Mouse (Mus musculus) 3T3-L1 (cell line): ENCODE results near the gene Cnbd2.

Experiments used
- DNase-seq: peaks from one replicate; pipeline ENCODE4 v3.0.0-alpha.2; 2015; ENCODE audit warnings: low read depth, low spot score

Gene Cnbd2

DNA sequence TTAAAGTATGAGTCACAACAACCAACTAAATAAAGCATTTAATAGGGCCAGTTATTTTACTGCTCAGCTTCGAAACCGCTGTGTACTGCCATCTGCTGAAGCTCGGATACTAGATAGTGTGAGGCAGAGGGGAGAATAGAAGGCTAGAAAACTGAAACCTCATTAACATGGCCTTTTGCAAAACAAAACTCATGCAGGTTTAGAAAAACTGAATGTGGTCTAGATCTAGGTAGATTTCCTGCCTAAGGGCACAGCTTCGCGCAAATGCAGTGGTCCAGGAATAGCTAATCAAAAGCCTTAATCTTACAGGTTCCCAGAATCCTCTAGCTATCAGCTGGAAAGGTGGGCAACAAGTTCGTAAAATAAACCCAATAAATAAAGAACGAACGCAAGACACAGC, 658 bp upstream of the Cnbd2 start:
- peak; percentile 45 for DNase-seq

DNA sequence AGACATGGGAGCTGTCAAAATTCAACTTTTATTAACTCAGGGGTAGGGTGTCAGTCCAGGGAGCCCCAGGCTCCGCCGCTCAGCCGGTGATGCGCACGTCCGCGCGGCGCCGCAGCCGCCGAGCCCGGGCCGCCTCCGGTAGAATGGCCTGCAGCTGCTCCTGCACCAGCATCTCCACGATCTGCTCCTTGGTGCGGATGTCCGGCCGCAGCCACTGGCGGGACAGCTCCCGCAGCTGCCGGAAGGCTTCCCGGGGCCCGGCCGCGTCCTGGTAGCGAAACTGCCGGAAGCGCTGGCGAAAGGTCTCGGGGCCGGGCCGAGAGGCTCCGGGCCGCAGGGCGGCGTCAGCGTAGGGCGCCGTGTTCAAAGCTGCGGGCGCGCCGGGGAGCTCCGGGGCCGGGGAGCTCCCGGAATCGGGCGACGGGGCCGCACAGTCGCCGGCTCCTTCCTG, 233 bp upstream of the Cnbd2 start:
- DNase-seq, result peak; percentile 58

DNA sequence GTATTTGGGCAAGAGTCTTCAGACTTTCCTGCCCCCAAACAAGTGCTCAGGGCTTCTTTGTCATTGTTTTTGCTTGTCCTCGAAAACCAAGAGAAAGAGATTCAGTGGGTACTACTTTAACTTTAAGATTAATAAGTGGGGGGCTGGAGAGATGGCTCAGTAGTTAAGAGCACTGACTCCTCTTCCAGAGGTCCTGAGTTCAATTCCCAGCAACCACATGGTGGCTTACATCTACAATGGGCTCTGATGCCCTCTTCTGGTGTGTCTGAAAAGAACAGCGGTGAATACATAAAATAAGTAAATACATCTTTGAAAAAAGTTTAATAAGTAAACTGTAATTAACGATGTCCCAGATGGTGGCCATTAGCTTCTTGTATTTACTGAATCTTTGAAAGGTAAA, 1.1 kb downstream of the Cnbd2 start:
- peak; percentile 63 for DNase-seq

DNA sequence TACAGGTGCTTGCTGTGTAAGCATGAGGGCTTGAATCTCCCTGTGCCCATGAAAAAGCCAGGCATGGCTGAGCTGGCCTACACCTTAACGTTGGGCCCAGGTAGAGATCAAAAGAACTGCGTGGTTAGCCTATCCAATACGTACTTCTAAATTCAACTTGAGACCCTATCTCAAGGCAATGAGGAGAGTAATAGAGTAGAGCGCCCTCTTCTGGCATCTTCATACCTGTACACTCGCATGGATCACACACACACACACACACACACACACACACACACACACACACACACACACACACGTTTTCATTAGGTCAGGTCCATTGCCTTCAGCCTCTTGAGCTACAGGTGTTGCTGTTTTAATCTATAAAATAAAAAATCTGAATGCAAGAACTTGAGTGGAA, 2.7 kb downstream of the Cnbd2 start:
- DNase-seq, result no peak

DNA sequence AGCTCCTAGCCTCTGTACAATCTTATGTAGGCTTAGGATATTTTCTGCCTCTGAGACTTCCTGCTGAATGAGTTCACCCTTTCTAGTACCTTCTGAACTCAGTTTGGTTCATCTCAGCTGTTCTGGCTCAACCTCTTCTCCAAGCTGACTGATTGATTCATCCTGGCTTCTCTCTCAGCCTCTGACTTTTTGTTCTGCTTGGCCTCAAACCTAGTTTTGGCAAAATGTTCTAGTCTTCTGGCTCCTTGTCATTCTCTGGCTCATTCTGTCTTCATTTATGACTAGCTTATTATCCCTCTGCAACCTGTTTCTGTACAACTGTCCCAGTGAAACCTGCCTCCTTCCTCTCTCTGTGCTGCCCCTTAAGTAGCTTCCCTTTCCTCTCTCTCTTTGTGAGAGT, 6.4 kb downstream of the Cnbd2 start:
- no peak for DNase-seq

DNA sequence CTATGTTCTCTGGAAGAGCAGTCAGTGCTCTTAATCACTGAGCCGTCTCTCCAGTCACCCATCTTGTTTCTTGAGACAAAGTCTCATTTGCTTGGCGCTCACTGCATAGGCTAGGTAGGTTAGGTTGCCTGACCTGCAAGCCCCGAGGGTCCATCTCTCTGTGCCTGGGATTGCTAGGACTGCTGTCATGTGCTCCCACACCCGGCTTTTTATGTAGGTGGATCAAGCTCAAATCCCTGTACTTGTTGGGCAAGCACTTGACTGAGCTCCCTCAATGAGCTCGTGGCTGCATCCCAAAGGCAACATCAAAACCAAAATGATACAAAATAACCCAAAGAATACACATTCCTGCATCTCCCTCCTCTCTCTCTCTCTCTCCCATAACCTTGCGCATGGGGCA, 9.4 kb downstream of the Cnbd2 start:
- DNase-seq, result no peak

DNA sequence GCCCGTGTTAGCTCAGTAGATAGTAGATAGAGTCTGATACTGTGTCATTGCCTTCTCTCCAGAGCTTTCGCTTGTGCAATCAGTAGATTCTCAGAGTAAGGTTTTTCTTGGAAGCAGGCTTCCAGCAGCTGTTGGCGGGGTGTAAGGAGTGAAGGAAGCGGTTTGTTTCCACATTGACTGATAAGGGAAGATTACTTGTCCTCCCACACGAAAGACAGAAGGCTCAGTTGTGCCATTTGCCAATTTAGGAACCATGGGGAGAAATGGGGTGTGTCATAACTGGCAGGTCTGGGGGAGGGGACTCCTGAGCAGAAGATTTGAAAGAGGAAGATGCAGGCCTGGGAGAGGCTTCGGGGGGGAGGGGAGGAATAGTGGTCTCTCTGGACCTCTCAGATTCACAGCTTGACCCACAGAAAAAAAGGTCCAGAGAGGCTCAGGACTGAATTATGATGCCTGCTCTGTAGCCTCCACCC, 12.1 kb downstream of the Cnbd2 start:
- DNase-seq, result no peak

DNA sequence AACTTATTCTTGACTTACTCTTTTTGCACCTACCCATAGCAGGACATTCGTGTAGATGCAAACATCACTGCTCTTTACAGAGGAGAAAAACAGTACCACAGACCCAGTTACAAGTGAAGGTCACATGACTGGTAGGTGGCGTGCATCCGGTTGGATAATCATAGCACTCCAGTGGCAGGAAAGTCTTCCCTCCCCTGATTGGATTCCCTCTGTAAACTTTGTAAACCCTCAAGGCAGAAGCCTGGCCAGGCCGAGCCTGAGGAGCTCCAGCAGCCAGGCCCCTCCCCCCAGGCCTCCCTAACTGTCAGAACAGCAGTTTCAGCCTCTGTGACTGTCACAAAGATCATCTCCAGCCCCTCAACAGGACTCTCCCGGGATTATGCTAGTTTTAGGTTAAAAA, 12.6 kb downstream of the Cnbd2 start:
- DNase-seq, result no peak

DNA sequence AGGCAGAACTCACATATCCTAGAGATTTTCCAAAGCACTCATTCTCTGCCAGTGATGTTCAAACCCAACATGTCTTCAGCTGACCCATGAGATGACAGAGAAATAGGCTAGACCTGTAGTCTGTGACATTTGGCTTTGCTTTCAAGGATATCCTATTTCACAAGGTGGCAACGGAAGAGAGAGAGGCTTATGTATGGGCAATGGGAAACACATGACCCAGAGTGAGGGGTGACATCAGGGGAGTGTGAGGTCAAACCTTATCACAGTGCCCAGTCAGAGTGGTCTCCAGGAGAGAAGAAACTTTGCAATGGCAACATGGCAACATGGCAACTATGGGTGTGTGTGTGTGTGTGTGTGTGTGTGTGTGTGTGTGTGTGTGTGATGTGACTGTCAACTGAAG, 18.6 kb downstream of the Cnbd2 start:
- no peak for DNase-seq

DNA sequence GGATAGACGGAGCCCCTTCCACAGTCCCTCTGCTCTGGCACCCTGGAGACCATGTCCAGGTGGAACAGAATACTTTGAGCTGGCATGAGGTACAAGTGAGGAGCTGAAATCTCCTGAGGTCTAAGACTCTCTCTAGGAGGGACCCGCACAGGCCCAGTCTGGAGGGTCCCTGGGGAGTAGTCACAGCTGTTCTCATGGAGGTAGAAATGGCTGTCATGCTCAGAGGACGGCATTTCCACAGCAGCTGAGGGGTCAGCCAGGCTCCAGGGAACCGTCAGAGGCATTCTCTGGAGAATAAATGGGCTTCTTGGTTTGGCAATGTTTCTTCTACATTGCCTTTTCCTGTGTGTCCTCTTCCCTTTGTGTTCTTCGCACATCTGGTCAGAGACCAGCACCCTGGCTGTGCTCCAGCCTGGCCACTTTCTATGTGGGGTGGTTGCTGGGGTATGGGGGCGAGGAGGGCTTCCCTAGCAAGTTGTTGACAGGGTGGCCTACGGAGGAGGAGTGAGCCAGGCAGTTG, 19.4 kb downstream of the Cnbd2 start:
- DNase-seq, result no peak

DNA sequence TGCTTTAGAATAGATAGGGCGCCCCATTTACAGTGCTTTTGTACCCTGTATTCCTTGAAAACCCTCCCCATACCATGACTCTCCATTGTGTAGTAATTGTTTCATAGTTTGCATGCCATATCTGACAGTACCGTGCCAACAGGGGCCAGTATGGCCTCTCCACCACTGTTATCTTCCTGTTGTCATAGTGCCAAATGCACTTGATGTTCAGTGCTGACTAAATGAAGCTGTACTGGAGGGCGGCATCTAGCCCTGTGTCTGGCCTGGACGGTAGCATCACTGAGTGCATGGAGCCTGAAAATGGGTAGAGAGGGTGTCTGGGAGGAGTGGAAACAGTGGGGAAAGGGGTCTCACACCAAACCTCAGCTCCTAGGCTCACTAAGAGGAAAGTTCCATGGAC, 28.0 kb downstream of the Cnbd2 start:
- no peak for DNase-seq

DNA sequence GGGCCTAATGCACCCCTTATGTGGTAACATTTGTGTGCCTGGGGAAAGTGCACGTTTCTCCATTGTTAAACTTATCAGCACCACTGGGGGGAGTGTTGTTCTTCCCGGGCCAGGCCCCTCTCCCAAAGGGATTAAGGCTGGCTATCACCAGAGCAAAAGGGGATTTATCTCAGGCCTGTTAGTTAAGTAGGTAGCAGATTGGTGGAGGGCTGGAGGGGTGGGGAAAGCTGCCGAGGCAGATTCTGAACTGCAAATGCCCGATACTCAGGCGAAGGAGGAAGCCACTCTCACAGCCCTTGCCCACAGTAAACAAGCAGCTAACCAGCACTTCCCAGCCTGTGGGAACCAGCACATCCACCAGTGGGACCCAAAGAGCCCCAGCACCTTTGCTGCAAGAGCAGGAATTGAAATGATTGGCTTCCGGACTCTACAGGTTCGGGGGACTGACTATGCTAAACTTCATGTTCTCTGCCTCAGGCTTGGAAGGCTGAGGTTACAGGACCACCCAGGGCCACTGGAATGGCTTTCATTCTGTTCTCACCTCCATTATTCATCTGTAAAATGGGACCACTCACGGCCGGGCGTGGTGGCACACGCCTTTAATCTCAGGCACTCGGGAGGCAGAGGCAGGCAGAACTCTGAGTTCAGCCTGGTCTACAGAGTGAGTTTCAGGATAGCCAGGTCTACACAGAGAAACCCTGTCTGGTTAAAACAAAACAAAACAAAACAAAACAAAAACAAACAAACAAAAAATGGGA, 32.9 kb downstream of the Cnbd2 start:
- peak; percentile 81 for DNase-seq

DNA sequence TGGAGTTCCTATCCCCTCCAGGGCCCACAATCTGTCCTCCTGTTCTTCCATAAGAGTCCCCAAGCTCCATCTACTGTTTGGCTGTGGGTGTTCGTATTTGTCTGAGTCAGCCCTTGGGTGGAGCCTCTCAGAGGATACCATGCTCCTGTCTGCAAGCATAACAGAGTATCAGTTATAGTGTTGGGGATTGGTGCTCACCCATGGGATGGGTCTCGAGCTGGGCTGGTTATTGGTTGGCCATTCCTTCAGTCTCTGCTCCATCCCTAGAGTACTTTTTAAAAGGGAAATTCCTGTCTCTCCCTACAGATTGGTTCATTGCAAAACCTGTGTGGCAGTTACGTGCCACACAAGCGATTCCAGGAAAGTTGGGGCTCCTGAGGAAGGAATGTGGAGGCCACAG, 36.7 kb downstream of the Cnbd2 start:
- DNase-seq, result peak; percentile 45

DNA sequence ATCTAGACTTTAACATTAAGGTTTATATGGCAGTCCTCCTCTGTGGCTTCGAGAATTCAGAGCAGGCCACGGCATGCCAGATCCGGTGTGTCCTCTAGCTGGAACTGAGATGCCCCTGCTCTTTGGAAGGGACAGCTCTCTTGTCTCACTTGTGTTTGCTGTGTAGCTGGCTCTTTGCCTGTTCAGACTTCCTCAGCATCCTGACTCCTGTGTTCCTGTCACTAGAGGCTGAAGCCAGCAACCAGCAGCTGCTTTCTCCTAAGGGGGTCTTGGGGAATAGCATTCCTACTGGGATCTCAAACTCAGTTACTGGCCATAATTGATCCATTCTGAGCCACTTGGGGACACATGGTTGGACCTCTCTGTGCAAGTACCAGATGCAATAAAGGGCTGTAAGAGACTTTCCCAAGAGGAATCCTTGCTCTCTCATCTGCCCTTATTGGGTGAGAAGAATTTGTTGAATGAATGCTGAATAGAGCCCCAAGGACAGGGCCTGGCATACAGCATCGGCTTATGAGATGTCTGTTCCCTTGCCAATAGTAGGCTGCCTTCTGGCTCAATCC, 37.3 kb downstream of the Cnbd2 start:
- no peak for DNase-seq

DNA sequence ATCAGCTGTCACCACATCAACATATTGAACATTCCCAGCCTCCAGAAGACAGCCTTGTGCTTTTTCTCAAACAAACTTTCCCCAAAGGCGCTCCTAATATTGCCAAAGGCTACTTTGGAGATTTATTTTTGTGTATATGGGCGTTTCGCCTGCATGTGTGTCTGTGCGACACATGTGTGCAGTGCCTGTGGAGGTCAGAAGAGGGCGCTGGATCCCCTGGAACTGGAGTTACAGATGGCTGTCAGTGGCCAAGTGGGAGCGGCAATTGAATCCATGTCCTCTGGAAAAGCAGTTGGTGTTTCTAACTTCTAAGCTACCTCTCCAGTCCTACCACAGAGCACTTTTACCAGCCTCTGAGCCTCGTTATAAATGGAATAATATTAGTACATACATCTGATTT, 39.1 kb downstream of the Cnbd2 start:
- peak; percentile 32 for DNase-seq

DNA sequence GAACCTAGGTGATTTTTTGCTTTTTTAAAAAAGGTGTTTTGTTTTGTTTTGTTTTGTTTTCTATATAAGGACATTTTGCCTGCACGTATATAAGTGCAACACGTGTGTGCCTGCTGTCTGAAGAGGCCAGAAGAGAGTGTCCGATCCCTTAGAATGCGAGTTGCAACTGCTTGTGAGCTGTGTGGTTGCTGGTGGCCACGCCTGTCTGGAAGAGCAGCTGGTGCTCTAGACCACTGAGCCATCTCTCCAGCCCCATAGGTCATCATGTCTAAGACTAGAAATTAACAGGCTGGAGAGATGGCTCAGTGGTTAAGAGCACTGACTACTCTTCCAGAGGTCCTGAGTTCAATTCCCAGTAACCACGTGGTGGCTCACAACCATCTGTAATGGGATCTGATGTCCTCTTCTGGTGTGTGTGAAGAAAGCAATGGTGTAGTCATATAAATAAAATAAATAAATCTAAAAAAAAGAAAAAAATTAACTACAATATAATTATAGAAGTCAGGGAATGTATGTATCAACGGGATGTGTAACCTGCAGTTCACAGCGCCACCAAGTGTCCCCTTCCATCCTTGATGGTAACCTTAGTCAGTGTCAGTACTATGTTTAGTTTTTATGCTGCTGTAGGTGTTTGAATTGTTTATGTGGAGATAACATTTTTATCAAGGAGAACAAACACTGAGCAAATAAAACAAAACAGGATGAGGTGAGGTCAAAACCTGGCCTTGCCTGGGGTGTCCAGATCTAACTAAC, 40.5 kb downstream of the Cnbd2 start:
- DNase-seq, result no peak

DNA sequence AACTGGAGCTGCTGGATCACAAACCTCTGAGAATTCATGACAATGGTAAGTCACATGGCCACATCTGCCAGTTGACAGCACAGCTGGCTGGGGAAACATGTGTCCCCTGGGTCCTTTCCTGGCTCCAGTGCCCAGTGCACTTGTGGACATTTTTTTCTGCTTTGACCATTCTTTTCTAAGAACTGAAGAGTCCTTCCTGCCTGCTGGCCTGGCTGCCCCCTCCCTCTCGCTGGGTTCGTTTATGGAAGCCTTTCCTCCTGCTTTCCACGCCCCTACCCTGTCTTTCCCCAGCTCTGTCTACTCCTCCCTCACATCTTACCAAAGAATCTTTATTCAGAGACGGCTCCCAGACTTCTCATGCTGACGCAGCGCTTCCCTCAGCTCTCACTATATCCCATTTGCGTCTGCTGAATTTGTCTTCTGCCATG, 41.2 kb downstream of the Cnbd2 start:
- peak; percentile 66 for DNase-seq

DNA sequence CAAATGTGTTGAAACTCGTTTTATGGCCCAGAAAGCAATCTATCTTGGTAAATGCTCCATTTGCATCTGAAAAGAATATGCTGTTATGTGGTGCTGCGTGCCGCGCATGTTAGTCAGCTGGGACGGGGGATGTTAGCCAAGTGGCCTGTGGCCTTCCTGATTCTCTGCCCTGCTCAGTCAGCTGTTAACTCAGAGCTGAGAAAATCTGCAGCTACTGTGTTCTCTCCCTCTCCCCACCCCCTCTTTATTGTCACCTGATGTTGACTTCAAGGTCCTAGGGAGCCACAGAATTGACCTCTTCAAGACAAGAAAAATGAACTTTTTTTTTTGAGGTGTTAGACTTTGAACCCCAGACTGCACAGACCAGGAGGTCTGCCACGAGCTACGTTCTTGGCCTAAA, 43.9 kb downstream of the Cnbd2 start:
- no peak for DNase-seq

DNA sequence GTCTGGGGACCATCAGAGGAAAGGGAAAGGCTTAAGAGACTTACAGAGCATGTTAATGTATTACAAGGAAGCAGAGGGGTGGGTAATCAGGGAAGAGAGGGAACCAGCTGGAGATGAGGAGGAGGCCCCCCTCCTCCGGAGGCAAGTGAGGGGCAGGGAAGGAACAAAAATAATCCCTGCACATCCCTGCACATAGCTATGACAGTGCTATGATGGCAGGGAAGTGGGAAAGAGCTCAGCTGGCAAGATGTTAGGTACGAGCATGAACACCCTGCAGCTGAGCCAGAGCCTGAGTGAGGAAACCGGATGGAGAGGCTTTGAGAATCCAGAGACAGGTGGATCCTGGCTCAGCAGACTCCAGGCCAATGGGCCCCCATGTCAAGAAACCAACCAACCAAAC, 56.4 kb downstream of the Cnbd2 start:
- no peak for DNase-seq

DNA sequence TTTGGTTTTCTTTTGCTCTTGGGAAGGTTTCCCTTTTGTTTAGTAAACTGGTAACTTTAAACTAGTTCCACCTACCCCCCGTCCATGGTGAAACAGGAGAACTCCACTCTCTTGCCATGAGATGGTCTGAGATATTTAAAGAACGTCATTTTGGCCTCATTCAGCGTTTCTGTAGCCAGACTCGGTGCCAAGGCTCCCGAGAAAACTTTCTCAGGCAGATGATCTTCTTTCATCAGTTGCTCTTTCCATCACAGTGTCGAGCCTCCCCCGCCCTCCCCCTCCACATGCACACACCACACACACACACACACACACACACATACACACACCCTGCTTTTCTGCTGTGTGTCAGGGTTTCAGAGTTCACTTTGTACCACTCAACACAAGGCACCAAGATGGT, 58.8 kb downstream of the Cnbd2 start:
- peak; percentile 41 for DNase-seq

DNA sequence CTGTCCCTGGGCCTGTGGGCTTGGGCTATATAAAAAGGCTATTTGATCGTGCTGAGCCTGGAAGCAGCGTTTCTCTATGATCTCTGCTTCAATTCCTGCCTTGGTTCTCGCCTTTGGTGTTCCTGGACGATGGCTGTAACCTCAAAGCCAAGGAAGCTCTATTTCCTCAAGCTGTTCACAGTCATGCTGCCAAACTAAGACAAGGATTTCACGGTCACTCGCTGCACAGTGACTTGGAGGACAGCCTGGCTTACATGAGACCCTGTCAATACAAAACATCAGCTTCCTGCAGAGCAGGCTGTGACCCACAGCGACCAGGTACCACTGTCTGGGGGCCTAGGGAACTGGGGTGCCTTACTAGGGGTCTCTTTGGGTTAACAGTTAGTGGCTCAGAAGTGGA, 64.9 kb downstream of the Cnbd2 start:
- DNase-seq, result no peak

DNA sequence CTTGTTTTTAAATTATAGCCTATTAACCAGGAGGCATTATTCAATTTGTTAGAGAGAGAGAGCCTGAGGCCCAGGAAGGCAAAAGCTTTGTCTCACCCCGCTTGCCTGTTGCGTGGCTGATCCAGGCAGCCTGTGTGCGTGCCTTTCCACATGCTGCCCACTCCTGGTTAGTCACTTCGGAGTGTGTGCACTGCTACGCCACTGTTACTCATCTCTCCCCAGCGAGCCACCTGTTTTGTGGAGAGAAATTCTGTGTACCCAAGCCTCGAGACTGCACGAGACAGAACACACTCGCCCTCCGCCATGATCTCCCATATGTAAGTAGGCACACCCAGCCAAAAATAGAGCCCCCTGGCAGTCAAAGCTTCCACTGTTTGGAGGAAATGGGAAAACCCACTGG, 67.8 kb downstream of the Cnbd2 start:
- DNase-seq, result no peak

DNA sequence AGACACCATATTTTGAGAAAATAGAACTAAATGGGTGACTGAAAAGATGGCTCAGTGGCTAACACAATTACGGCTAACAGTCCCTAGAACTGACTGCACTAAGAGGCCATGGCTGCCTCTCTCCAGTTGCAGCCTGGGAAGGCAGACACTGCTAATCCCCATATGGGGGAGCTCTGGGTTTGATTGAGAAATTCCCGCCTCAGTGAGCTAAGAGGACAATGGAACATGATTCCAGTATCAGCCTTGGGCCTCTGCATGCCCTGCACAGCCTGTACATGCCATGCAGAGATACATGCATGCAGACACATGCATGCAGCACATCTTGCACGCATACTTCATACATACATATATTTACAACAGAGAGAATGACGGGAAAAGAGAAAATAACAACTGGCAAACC, 69.3 kb downstream of the Cnbd2 start:
- no peak for DNase-seq
